In genomic region chrX:136797223-136797622, GRCm38 (mm10) we compare ENCODE assay signal across 37 mouse cellular contexts. TPM values are rescaled to one million over a fixed set of nuclear protein-coding genes. Genes with fewer than 3 reads are reported as not detected.
DNase-seq lines count a peak whose midpoint lies in the region; ATAC-seq lines count a peak whose summit lies in the region.
"Had no signal": no experiment of that assay in that cellular context is flagged by ENCODE, and none has a peak within 500 bp of the region (broad histone marks: within the 10 kb centered on the region; RNA-seq: fewer than 3 reads in every experiment).

No protein-coding gene starts in this region.

- no peaks in the 10 kb centered on the region for H3K4me1 ChIP-seq in embryonic facial prominence, embryonic 11.5 days (ENCODE audit: control insufficient read depth, insufficient read depth, low read length)
- peaks cover 7% of the 10 kb centered on the region for H3K4me1 ChIP-seq in embryonic facial prominence, embryonic 10.5 days
- no peaks in the 10 kb centered on the region for H3K4me1 ChIP-seq in hindbrain, embryonic 11.5 days (replicated peaks; ENCODE audit: control insufficient read depth, insufficient read depth, low read length)
- H3K4me1 ChIP-seq in hindbrain, embryonic 16.5 days (ENCODE audit: control insufficient read depth, insufficient read depth, low read depth, low read length): no peaks in the 10 kb centered on the region
- H3K4me1 ChIP-seq in midbrain, embryonic 12.5 days: peaks cover 8% of the 10 kb centered on the region
- H3K4me1 ChIP-seq: forebrain, embryonic 15.5 days; heart, embryonic 13.5 days; limb, embryonic 10.5 days; limb, embryonic 15.5 days; liver, embryonic 13.5 days; megakaryocyte, embryonic 14.5 days; neural tube, embryonic 15.5 days had no signal

- 23% methylated on average over 2 of the region's 2 CpGs for WGBS in embryonic facial prominence, embryonic 11.5 days
- WGBS in embryonic facial prominence, embryonic 10.5 days: 30% methylated on average over 2 of the region's 2 CpGs
- 32% methylated on average over 2 of the region's 2 CpGs for WGBS in hindbrain, embryonic 11.5 days
- 31% methylated on average over 2 of the region's 2 CpGs for WGBS in hindbrain, embryonic 16.5 days
- 16% methylated on average over 2 of the region's 2 CpGs for WGBS in midbrain, embryonic 12.5 days

- no peaks in the 10 kb centered on the region for H3K36me3 ChIP-seq in embryonic facial prominence, embryonic 11.5 days (replicated peaks; ENCODE audit: control insufficient read depth, insufficient read depth, low read depth, low read length)
- 0 out of 2 replicates have a peak, but pooled peaks cover 10% of the 10 kb centered on the region for H3K36me3 ChIP-seq in embryonic facial prominence, embryonic 10.5 days (replicated peaks)
- no peaks in the 10 kb centered on the region for H3K36me3 ChIP-seq in hindbrain, embryonic 11.5 days (ENCODE audit: control insufficient read depth, insufficient read depth, low read length)
- H3K36me3 ChIP-seq in hindbrain, embryonic 16.5 days (ENCODE audit: control insufficient read depth, insufficient read depth, low read length): no peaks in the 10 kb centered on the region
- H3K36me3 ChIP-seq in midbrain, embryonic 12.5 days: no peaks in the 10 kb centered on the region
- H3K36me3 ChIP-seq: forebrain, embryonic 15.5 days; limb, embryonic 15.5 days; liver, embryonic 13.5 days; neural tube, embryonic 15.5 days had no signal

- no peak overlapping the region for H3K4me3 ChIP-seq in embryonic facial prominence, embryonic 11.5 days (ENCODE audit: low read depth, low read length)
- H3K4me3 ChIP-seq in embryonic facial prominence, embryonic 10.5 days: no peak overlapping the region
- H3K4me3 ChIP-seq in hindbrain, embryonic 11.5 days (ENCODE audit: low read depth, low read length): no peak overlapping the region
- no peak overlapping the region for H3K4me3 ChIP-seq in hindbrain, embryonic 16.5 days (ENCODE audit: low read length)
- H3K4me3 ChIP-seq in midbrain, embryonic 12.5 days: no peak overlapping the region
- H3K4me3 ChIP-seq: erythroblast, embryonic 14.5 days; forebrain, embryonic 15.5 days; heart, embryonic 13.5 days; hindbrain, embryonic 13.5 days; limb, embryonic 10.5 days; limb, embryonic 15.5 days; liver, embryonic 13.5 days; megakaryocyte, embryonic 14.5 days; neural tube, embryonic 15.5 days had no signal

- no peak overlapping the region for H3K4me2 ChIP-seq in embryonic facial prominence, embryonic 11.5 days (ENCODE audit: low read depth, low read length)
- no peak overlapping the region for H3K4me2 ChIP-seq in hindbrain, embryonic 11.5 days (replicated peaks; ENCODE audit: low read depth, low read length)
- H3K4me2 ChIP-seq in hindbrain, embryonic 16.5 days (ENCODE audit: low read length): no peak overlapping the region
- H3K4me2 ChIP-seq in midbrain, embryonic 12.5 days (replicated peaks): no peak overlapping the region
- H3K4me2 ChIP-seq: forebrain, embryonic 15.5 days; heart, embryonic 13.5 days; hindbrain, embryonic 13.5 days; limb, embryonic 15.5 days; liver, embryonic 13.5 days; neural tube, embryonic 15.5 days had no signal

- no peaks in the 10 kb centered on the region for H3K27me3 ChIP-seq in embryonic facial prominence, embryonic 11.5 days (ENCODE audit: control insufficient read depth, insufficient read depth, low read length)
- H3K27me3 ChIP-seq in embryonic facial prominence, embryonic 10.5 days (replicated peaks; ENCODE audit: low read depth, poor library complexity, severe bottlenecking): peaks cover 61% of the 10 kb centered on the region
- no peaks in the 10 kb centered on the region for H3K27me3 ChIP-seq in hindbrain, embryonic 11.5 days (ENCODE audit: control insufficient read depth, insufficient read depth, low read length)
- no peaks in the 10 kb centered on the region for H3K27me3 ChIP-seq in hindbrain, embryonic 16.5 days (replicated peaks; ENCODE audit: control insufficient read depth, insufficient read depth, low read length)
- H3K27me3 ChIP-seq in midbrain, embryonic 12.5 days: peaks cover 15% of the 10 kb centered on the region; the same call in 1 of the 2 replicates
- H3K27me3 ChIP-seq: CH12.LX; forebrain, embryonic 15.5 days; heart, embryonic 13.5 days; hindbrain, embryonic 13.5 days; limb, embryonic 15.5 days; liver, embryonic 13.5 days; neural tube, embryonic 15.5 days had no signal

- no peaks in the 10 kb centered on the region for H3K9me3 ChIP-seq in embryonic facial prominence, embryonic 11.5 days (replicated peaks; ENCODE audit: control insufficient read depth, low read length)
- H3K9me3 ChIP-seq in embryonic facial prominence, embryonic 10.5 days: no peaks in the 10 kb centered on the region
- H3K9me3 ChIP-seq in hindbrain, embryonic 11.5 days (ENCODE audit: control insufficient read depth, low read length): no peaks in the 10 kb centered on the region
- no peaks in the 10 kb centered on the region for H3K9me3 ChIP-seq in hindbrain, embryonic 16.5 days (ENCODE audit: control insufficient read depth, low read length)
- H3K9me3 ChIP-seq in midbrain, embryonic 12.5 days: no peaks in the 10 kb centered on the region
- H3K9me3 ChIP-seq: forebrain, embryonic 15.5 days; heart, embryonic 13.5 days; hindbrain, embryonic 13.5 days; limb, embryonic 10.5 days; limb, embryonic 15.5 days; liver, embryonic 13.5 days; megakaryocyte, embryonic 14.5 days; neural tube, embryonic 15.5 days had no signal

- H3K9ac ChIP-seq in embryonic facial prominence, embryonic 11.5 days (replicated peaks; ENCODE audit: low read length): no peak overlapping the region
- no peak overlapping the region for H3K9ac ChIP-seq in hindbrain, embryonic 11.5 days (ENCODE audit: low read depth, low read length)
- H3K9ac ChIP-seq in hindbrain, embryonic 16.5 days (ENCODE audit: low read depth, low read length): no peak overlapping the region
- no peak overlapping the region for H3K9ac ChIP-seq in midbrain, embryonic 12.5 days (replicated peaks)
- H3K9ac ChIP-seq: forebrain, embryonic 15.5 days; heart, embryonic 13.5 days; hindbrain, embryonic 13.5 days; limb, embryonic 15.5 days; liver, embryonic 13.5 days; neural tube, embryonic 15.5 days had no signal

- ATAC-seq in embryonic facial prominence, embryonic 11.5 days (replicated peaks; ENCODE audit: insufficient number of reproducible peaks, low FRiP score, low TSS enrichment, low read depth): no peak
- no peak for ATAC-seq in hindbrain, embryonic 11.5 days (ENCODE audit: low FRiP score)
- no peak for ATAC-seq in hindbrain, embryonic 16.5 days
- peak; percentile 54; the same call in 1 of the 2 replicates for ATAC-seq in midbrain, embryonic 12.5 days (ENCODE audit: low FRiP score, low read depth)
- ATAC-seq in activated CD4-positive, CD25-positive, alpha-beta regulatory T cell, adult 4 months: no peak
- ATAC-seq: forebrain, embryonic 15.5 days; intestine, postnatal 0 days; lung, postnatal 0 days had no signal

- H3K27ac ChIP-seq in embryonic facial prominence, embryonic 11.5 days (replicated peaks; ENCODE audit: low read depth, low read length): no peak overlapping the region
- no peak overlapping the region for H3K27ac ChIP-seq in embryonic facial prominence, embryonic 10.5 days (replicated peaks)
- no peak overlapping the region for H3K27ac ChIP-seq in hindbrain, embryonic 11.5 days (ENCODE audit: low read depth, low read length)
- H3K27ac ChIP-seq in hindbrain, embryonic 16.5 days (ENCODE audit: low read depth, low read length): no peak overlapping the region
- H3K27ac ChIP-seq in midbrain, embryonic 12.5 days (replicated peaks): peak overlapping the region; percentile 30; the same call in 1 of the 2 replicates
- H3K27ac ChIP-seq: forebrain, embryonic 15.5 days; heart, embryonic 13.5 days; hindbrain, embryonic 13.5 days; limb, embryonic 10.5 days; limb, embryonic 15.5 days; liver, embryonic 13.5 days; neural tube, embryonic 15.5 days; stomach, postnatal 0 days had no signal

- peak; percentile 30 for DNase-seq in embryonic facial prominence, embryonic 11.5 days (ENCODE audit: low spot score)
- no peak for DNase-seq in embryonic facial prominence, embryonic 10.5 days (ENCODE audit: low spot score)
- peak; percentile 1 for DNase-seq in hindbrain, embryonic 11.5 days (ENCODE audit: low spot score)
- no peak for DNase-seq in T-cell, adult 2 months (ENCODE audit: low spot score)
- no peak for DNase-seq in retina, postnatal 1 day
- DNase-seq: adrenal gland, postnatal 10 days; cerebellum, adult 11-12 months; cerebellum, postnatal 10 days; heart, postnatal 10 days; kidney, adult 9 months; kidney, postnatal 10 days; layer of hippocampus, postnatal 36 days; liver, embryonic 13.5 days; lung, adult 18-20 months; lung, postnatal 4 days; right cerebral cortex, postnatal 4 days; thymus, adult 2 months; thymus, postnatal 36 days had no signal

RNA-seq across cellular contexts. Expression of gene Glra4, which starts 17.3 kb away (rescaled TPM):
- 0.14 TPM in 1 of 2 replicates, not detected in the other for polyA plus RNA-seq in embryonic facial prominence, embryonic 11.5 days (2014; fragmentation: Nextera tagmentation; extraction: Ambion mirVana)
- 0.08 TPM in 1 of 2 replicates, not detected in the other for polyA plus RNA-seq in embryonic facial prominence, embryonic 10.5 days (2016; fragmentation: Nextera tagmentation; extraction: Ambion mirVana)
- polyA plus RNA-seq in hindbrain, embryonic 11.5 days (2014; fragmentation: Nextera tagmentation; extraction: Ambion mirVana): not detected in 2 replicates
- polyA plus RNA-seq in hindbrain, embryonic 16.5 days (2015; fragmentation: Nextera tagmentation; extraction: Ambion mirVana): not detected in 2 replicates
- polyA plus RNA-seq in midbrain, embryonic 12.5 days (2016; fragmentation: Nextera tagmentation; extraction: Ambion mirVana): 0.11 and 0.12 TPM in 2 replicates
- not detected for polyA plus RNA-seq in activated CD4-positive, CD25-positive, alpha-beta regulatory T cell, adult 4 months (2017; shearing (Covaris generic))
- polyA plus RNA-seq: C2C12; erythroblast, embryonic 14.5 days; forebrain, embryonic 15.5 days; gonadal fat pad, adult 2 months; hindbrain, embryonic 13.5 days; intestine, postnatal 0 days; large intestine, adult 2 months; limb, embryonic 15.5 days; liver, embryonic 13.5 days; lung, postnatal 0 days; neural tube, embryonic 15.5 days; spleen, adult 2 months; stomach, postnatal 0 days; thymus, adult 2 months had no signal

RNA-seq across cellular contexts. Expression of gene Plp1, which starts 25.2 kb away (rescaled TPM):
- polyA plus RNA-seq in embryonic facial prominence, embryonic 11.5 days (2014; fragmentation: Nextera tagmentation; extraction: Ambion mirVana): 15.8 and 16.0 TPM in 2 replicates
- polyA plus RNA-seq in embryonic facial prominence, embryonic 10.5 days (2016; fragmentation: Nextera tagmentation; extraction: Ambion mirVana): 11.4 and 11.7 TPM in 2 replicates
- 15.4 and 16.6 TPM in 2 replicates for polyA plus RNA-seq in hindbrain, embryonic 11.5 days (2014; fragmentation: Nextera tagmentation; extraction: Ambion mirVana)
- 15.4 and 16.3 TPM in 2 replicates for polyA plus RNA-seq in hindbrain, embryonic 16.5 days (2015; fragmentation: Nextera tagmentation; extraction: Ambion mirVana)
- 8.1 and 9.3 TPM in 2 replicates for polyA plus RNA-seq in midbrain, embryonic 12.5 days (2016; fragmentation: Nextera tagmentation; extraction: Ambion mirVana)
- 1 to 10 TPM; 1.3 to 1.6 TPM for polyA plus RNA-seq in activated CD4-positive, CD25-positive, alpha-beta regulatory T cell, adult 4 months (2017; shearing (Covaris generic))
- polyA plus RNA-seq: erythroblast, embryonic 14.5 days had no signal

RNA-seq across cellular contexts. Expression of gene Morf4l2, which starts 53.7 kb away (rescaled TPM):
- 688 and 708 TPM in 2 replicates for polyA plus RNA-seq in embryonic facial prominence, embryonic 11.5 days (2014; fragmentation: Nextera tagmentation; extraction: Ambion mirVana)
- 573 and 588 TPM in 2 replicates for polyA plus RNA-seq in embryonic facial prominence, embryonic 10.5 days (2016; fragmentation: Nextera tagmentation; extraction: Ambion mirVana)
- 635 and 657 TPM in 2 replicates for polyA plus RNA-seq in hindbrain, embryonic 11.5 days (2014; fragmentation: Nextera tagmentation; extraction: Ambion mirVana)
- polyA plus RNA-seq in hindbrain, embryonic 16.5 days (2015; fragmentation: Nextera tagmentation; extraction: Ambion mirVana): 541 and 552 TPM in 2 replicates
- 544 and 546 TPM in 2 replicates for polyA plus RNA-seq in midbrain, embryonic 12.5 days (2016; fragmentation: Nextera tagmentation; extraction: Ambion mirVana)
- 10 to 100 TPM; 77.6 to 86.6 TPM for polyA plus RNA-seq in activated CD4-positive, CD25-positive, alpha-beta regulatory T cell, adult 4 months (2017; shearing (Covaris generic))

Comparison
In these comparisons a context has a peak if more than half of its experiments do, and no peak if none do; other contexts are left out.
1. DNase-seq: peak in embryonic facial prominence, embryonic 11.5 days (single experiment) and hindbrain, embryonic 11.5 days (single experiment); none in embryonic facial prominence, embryonic 10.5 days (single experiment), T-cell, adult 2 months (single experiment) and retina, postnatal 1 day (single experiment).